Mouse (Mus musculus): Measurements from ENCODE around the gene Pdzph1. TPM values are rescaled to one million over a fixed set of nuclear protein-coding genes. Genes with fewer than 3 reads are reported as not detected.

The Pdzph1 gene
- total RNA-seq, 1 experiment: 0.13 TPM

DNA sequence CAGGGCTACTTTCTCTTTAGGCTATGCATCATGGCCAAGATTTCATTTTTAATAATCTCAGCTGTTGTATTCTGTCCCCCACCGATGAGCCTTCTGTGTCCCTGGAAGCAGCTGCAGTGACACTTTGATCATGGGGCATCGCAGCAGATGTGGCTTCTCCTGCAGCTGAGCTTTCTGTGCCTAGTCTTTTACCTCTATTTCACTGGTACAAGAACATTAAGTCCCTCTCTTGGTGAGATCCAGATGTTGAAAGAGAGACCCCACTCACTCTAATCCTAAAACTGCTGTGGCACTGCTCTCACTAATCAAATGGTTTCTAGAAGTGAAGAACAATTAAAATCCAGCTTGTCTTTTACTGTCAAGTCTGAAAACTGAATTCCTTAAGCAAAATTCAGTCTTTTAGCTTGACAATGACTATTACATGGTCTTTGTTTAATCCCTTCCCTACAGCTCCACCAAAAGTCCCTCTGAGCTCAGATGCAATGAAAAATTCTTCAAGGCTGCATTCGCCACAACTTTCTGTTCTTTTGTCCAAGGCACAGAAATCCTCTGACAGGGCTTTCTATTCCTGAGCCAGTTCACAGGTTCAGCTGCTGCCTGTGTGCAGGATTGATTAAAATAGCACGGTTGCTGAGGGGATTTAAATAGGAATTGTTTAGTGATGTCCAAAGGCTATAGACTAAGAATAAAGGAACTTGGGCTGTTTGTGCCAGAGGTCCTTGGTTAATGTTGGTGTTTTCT is 101.1 kb downstream of the Pdzph1 start:
- Histone ChIP-seq H3K36me3 (ENCODE audit: control insufficient read depth, insufficient read depth, low read length, poor library complexity, severe bottlenecking) (no peaks in the 10 kb centered on the region), H3K9me3 (ENCODE audit: control insufficient read depth, insufficient read depth, low read depth, low read length) (no peaks in the 10 kb centered on the region), H3K27ac (ENCODE audit: insufficient read depth, low read depth, low read length, poor library complexity, severe bottlenecking) (no peak overlapping the region), H3K4me1 (ENCODE audit: control insufficient read depth in 2 of 2, insufficient read depth in 2 of 2, low read length in 2 of 2, poor library complexity in 1 of 2) (no peaks in the 10 kb centered on the region), H3K9ac (ENCODE audit: insufficient read depth, low read depth, low read length, poor library complexity, severe bottlenecking) (no peak overlapping the region), H3K4me3 (ENCODE audit: insufficient read depth in 1 of 2, low read depth in 1 of 2, low read length in 2 of 2, poor library complexity in 1 of 2, severe bottlenecking in 1 of 2) (no peak overlapping the region)
- TF ChIP-seq CHD2 (IDR thresholded peaks at IDR 0.05; ENCODE audit: low read depth, low read length) (no peak), MAFK (IDR thresholded peaks at IDR 0.05; ENCODE audit: insufficient read depth, low read depth, low read length) (no peak), HCFC1 (IDR thresholded peaks at IDR 0.05; ENCODE audit: borderline replicate concordance, insufficient read depth, low read length) (no peak), ZNF384 (IDR thresholded peaks at IDR 0.05; ENCODE audit: low read depth, low read length) (no peak), ZC3H11A (IDR thresholded peaks at IDR 0.05; ENCODE audit: borderline replicate concordance, low read depth, low read length) (no peak)
- in situ Hi-C loops (cut with MboI; ENCODE audit: low sequenced_read_pairs in 2 of 2, unreplicated experiment in 2 of 2): no loop called here
- DNase-seq (ENCODE audit: low read depth, low spot score): no peak

DNA sequence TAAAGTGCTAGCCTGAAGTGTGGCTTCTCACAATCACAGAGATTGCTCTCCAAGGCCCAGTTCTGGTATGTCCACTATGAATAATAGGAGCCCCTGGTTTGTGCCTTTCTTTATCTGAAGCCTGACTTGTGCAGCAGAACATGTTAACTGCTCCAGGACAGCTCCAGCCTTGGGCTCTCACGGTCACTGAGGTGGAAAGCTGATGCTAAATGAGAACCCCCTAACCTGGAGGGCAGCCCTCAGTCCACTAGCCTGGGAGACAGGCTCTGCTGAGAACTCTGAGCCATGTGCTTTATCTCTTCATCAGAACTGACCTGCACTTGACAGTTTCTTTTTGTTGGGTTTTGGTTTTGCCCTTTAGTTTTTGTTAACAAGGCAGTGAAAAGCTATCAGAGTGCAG is 106.8 kb downstream of the Pdzph1 start:
- Histone ChIP-seq H3K4me1 (ENCODE audit: control insufficient read depth in 2 of 2, insufficient read depth in 2 of 2, low read length in 2 of 2, poor library complexity in 1 of 2) (no peaks in the 10 kb centered on the region), H3K9me3 (ENCODE audit: control insufficient read depth, insufficient read depth, low read depth, low read length) (no peaks in the 10 kb centered on the region), H3K4me3 (ENCODE audit: insufficient read depth in 1 of 2, low read depth in 1 of 2, low read length in 2 of 2, poor library complexity in 1 of 2, severe bottlenecking in 1 of 2) (no peak overlapping the region), H3K9ac (ENCODE audit: insufficient read depth, low read depth, low read length, poor library complexity, severe bottlenecking) (no peak overlapping the region), H3K36me3 (ENCODE audit: control insufficient read depth, insufficient read depth, low read length, poor library complexity, severe bottlenecking) (no peaks in the 10 kb centered on the region), H3K27ac (ENCODE audit: insufficient read depth, low read depth, low read length, poor library complexity, severe bottlenecking) (no peak overlapping the region)
- in situ Hi-C loops (cut with MboI; ENCODE audit: low sequenced_read_pairs in 2 of 2, unreplicated experiment in 2 of 2): no loop called here
- no peak for DNase-seq (ENCODE audit: low read depth, low spot score)
- TF ChIP-seq ZC3H11A (IDR thresholded peaks at IDR 0.05; ENCODE audit: borderline replicate concordance, low read depth, low read length): no peak
- no peak for TF ChIP-seq MAFK (IDR thresholded peaks at IDR 0.05; ENCODE audit: insufficient read depth, low read depth, low read length)
- TF ChIP-seq HCFC1 (IDR thresholded peaks at IDR 0.05; ENCODE audit: borderline replicate concordance, insufficient read depth, low read length): no peak
- no peak for TF ChIP-seq ZNF384 (IDR thresholded peaks at IDR 0.05; ENCODE audit: low read depth, low read length)
- TF ChIP-seq CHD2 (IDR thresholded peaks at IDR 0.05; ENCODE audit: low read depth, low read length): no peak

DNA sequence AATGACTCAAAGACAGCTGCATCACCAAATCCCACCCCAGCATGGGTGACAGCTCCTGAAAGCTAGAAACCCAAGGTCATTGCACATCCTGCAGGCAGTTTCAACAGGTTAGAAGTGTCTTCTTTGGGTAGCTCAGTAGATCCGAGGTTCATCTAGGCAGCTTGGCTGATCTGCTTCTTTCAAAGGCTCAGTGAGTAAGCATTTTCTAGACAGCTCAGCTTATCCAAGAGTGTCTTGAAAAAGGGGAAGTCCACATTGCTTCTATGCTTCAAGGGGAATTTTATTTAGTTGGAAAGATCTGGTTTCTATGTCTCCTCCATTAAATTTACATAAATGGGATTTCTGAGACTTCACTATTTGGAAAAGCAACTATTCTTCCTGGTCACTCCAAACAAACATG is 117.8 kb downstream of the Pdzph1 start:
- TF ChIP-seq ZNF384 (IDR thresholded peaks at IDR 0.05; ENCODE audit: low read depth, low read length) (no peak), ZC3H11A (IDR thresholded peaks at IDR 0.05; ENCODE audit: borderline replicate concordance, low read depth, low read length) (no peak), MAFK (IDR thresholded peaks at IDR 0.05; ENCODE audit: insufficient read depth, low read depth, low read length) (no peak), HCFC1 (IDR thresholded peaks at IDR 0.05; ENCODE audit: borderline replicate concordance, insufficient read depth, low read length) (no peak), CHD2 (IDR thresholded peaks at IDR 0.05; ENCODE audit: low read depth, low read length) (no peak)
- Histone ChIP-seq H3K9ac (ENCODE audit: insufficient read depth, low read depth, low read length, poor library complexity, severe bottlenecking) (no peak overlapping the region), H3K9me3 (ENCODE audit: control insufficient read depth, insufficient read depth, low read depth, low read length) (no peaks in the 10 kb centered on the region), H3K4me1 (ENCODE audit: control insufficient read depth in 2 of 2, insufficient read depth in 2 of 2, low read length in 2 of 2, poor library complexity in 1 of 2) (no peaks in the 10 kb centered on the region), H3K27ac (ENCODE audit: insufficient read depth, low read depth, low read length, poor library complexity, severe bottlenecking) (no peak overlapping the region), H3K4me3 (ENCODE audit: insufficient read depth in 1 of 2, low read depth in 1 of 2, low read length in 2 of 2, poor library complexity in 1 of 2, severe bottlenecking in 1 of 2) (no peak overlapping the region), H3K36me3 (ENCODE audit: control insufficient read depth, insufficient read depth, low read length, poor library complexity, severe bottlenecking) (no peaks in the 10 kb centered on the region)
- in situ Hi-C loops (cut with MboI; ENCODE audit: low sequenced_read_pairs in 2 of 2, unreplicated experiment in 2 of 2): no loop called here
- no peak for DNase-seq (ENCODE audit: low read depth, low spot score)

DNA sequence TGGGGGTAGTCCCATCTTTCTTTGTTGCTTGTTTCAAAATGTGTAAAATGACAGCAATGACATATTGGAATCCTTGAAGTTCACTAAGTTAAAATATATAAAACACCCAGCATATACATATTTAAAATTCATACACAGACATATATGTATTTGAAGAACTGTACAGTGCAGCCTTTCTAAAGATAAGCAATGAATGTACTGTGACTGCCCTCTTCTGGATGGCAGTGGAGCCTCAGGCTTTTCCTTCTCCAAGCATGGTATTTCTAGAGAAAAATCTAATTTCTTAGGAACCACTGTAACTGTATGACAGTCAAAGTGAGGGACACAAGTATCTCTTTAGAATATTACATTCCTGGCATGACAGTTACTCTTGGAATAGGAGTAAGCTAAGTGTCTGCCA is 120.4 kb downstream of the Pdzph1 start:
- in situ Hi-C loops (cut with MboI; ENCODE audit: low sequenced_read_pairs in 2 of 2, unreplicated experiment in 2 of 2): no loop called here
- no peaks in the 10 kb centered on the region for H3K4me1 ChIP-seq (ENCODE audit: control insufficient read depth in 2 of 2, insufficient read depth in 2 of 2, low read length in 2 of 2, poor library complexity in 1 of 2)
- DNase-seq (ENCODE audit: low read depth, low spot score): no peak
- 0 out of 2 replicates have a peak, but pooled peaks have one; percentile 24 for TF ChIP-seq ZC3H11A (IDR thresholded peaks at IDR 0.05; ENCODE audit: borderline replicate concordance, low read depth, low read length)
- no peak for TF ChIP-seq ZNF384 (IDR thresholded peaks at IDR 0.05; ENCODE audit: low read depth, low read length)
- H3K27ac ChIP-seq (ENCODE audit: insufficient read depth, low read depth, low read length, poor library complexity, severe bottlenecking): no peak overlapping the region
- no peak overlapping the region for H3K4me3 ChIP-seq (ENCODE audit: insufficient read depth in 1 of 2, low read depth in 1 of 2, low read length in 2 of 2, poor library complexity in 1 of 2, severe bottlenecking in 1 of 2)
- H3K36me3 ChIP-seq (ENCODE audit: control insufficient read depth, insufficient read depth, low read length, poor library complexity, severe bottlenecking): no peaks in the 10 kb centered on the region
- H3K9me3 ChIP-seq (ENCODE audit: control insufficient read depth, insufficient read depth, low read depth, low read length): no peaks in the 10 kb centered on the region
- H3K9ac ChIP-seq (ENCODE audit: insufficient read depth, low read depth, low read length, poor library complexity, severe bottlenecking): no peak overlapping the region

Other genes starting within 250 kb of the Pdzph1 start
- 2.8 and 3.4 TPM in 2 replicates for gene Nudt12, start 22.0 kb upstream of the Pdzph1 start, total RNA-seq (2012; rRNA removed)